Mouse (Mus musculus) thymus, adult 18-20 months (tissue): ENCODE data around the gene Babam1.

ENCODE experiments used
- DNase-seq, 2 experiments: peaks; one replicate each; pipeline ENCODE4 v3.0.0; 2022; ENCODE audit warnings: mixed read lengths in 2 of 2

The Babam1 gene

DNA sequence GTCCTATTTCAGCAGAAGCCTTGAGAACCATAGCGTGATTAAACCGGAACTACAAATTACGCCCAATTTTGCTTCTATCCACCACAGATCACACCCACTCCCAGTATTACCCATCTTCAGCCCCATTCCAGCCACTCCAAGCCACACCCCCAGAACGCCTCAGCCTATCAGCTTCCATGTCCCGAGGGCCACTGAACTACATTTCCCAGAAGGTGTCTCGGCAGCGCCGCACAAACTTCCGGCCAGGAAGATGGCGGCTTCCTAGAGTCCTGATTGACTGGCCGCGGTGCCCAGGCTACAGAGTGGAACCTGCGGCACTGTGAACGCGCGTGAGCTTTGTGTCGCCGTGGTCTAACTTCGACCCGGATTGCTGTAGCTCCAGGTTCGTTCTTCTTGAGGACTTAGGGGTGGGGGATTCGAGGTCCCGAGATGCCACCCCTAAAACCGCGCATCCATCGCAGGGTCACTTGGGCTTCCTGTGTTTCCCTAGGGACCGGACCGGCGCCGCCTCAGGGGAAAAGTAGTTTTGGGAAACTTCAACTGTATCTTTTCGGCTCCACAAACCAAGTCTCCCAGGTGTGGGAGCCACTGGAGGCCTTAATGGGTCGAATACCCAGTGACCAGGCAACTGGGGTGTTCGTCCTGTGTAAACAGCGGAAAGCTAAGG is at the start of gene Babam1:
TSS of gene Babam1 (plus strand) at position 223 of the 667 bp plus-strand sequence.
- DNase-seq: peak; percentile 83 to 87

DNA sequence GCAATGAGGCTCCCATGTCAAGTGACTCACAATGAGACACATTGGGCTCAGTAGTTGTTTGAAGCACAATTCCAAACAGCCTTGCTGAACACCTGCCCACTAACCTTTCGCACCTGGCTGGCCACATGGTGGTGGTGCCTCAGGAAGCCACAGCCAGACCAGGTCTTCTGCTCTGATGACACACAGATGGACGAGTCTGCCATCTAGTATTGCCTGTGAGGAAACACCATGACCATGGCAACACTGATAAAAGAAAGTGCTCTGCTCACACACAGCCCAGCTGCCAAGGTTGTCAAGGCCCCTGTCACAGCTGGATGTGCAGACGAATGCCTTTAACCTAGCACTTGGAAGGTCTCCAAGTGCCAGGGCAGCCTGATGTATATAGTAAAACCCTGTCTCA is 45.5 kb upstream of the Babam1 start:
- DNase-seq: no peak

DNA sequence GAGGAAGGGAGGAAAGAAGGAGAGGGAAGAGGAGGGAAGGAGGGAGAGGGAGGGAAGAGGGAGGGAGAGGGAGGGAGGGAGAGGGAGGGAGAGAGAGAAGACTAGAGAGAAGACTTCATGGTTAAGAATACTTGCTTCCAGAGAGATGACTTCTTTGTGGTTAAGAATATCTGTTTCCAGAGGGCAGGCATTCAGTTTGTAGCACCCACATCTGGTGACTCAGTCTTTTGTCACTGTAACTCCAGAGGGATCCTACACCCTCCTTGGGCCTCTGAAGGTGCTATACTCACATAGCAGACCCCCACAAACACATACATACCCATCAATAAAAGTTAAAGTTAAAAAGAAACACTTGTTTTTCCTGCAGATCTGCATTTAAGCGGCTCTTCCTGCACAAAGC is 45.1 kb upstream of the Babam1 start:
- no peak for DNase-seq

DNA sequence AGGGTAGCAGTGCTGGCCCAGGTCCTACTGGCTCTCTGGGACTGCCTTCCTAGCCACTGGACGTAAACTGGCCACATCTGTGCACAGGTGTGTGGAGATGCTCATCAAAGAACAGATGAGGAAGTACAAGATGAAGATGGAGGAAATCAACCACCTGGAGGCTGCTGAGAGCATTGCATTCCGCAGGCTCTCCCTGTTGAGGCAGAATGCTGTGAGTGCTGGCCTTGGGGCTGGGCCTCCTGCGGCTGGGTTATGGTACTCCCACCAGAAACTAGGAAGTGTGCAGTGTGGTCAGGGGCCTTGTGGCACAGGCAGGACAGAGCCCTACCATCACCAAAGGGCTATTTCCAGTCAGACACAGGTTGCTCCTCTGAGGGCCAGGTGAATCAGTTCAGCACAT is 38.6 kb upstream of the Babam1 start:
- no peak for DNase-seq

- DNase-seq: peak; percentile 86 to 92
Measured at GRCm38 (mm10) chr8:71366771-71367528, 29.7 kb upstream of the Babam1 start, which contains the start of gene Use1. Use1 (plus strand) TSS chr8:71366848.

DNA sequence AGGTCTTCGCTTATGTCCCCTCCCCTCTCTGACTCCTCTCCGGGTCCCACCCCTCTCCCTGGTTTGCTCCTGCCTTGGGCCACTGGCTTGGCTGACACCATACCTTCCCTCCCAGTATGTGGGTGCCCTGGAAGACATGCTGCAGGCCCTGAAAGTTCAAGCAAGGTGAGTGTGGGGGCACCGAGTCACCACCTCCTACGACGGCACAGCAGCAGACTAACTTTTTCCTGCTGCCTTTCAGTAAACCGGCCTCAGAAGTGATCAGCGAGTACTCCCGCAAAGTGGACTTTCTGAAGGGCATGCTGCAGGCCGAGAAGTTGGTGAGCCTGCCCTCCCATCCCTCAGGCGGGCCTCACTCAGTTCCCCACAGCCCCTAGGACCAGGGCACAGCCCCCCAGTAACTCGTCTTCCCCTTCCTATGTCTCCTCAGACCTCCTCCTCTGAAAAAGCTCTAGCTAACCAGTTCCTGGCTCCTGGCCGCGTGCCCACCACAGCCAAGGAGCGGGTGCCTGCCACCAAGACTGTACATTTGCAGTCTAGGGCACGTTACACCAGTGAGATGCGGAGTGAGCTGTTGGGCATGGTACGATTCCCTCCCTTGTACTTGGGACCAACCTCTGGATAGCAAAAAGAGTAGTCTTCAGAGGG is 29.0 kb upstream of the Babam1 start:
- no peak for DNase-seq

- DNase-seq: no peak
Measured at GRCm38 (mm10) chr8:71368366-71368765, 28.3 kb upstream of the Babam1 start.

- no peak for DNase-seq
Measured at GRCm38 (mm10) chr8:71369040-71369718, 27.5 kb upstream of the Babam1 start.

GRCm38 (mm10) chr8:71370711-71371235 is 25.9 kb upstream of the Babam1 start:
- no peak for DNase-seq

DNA sequence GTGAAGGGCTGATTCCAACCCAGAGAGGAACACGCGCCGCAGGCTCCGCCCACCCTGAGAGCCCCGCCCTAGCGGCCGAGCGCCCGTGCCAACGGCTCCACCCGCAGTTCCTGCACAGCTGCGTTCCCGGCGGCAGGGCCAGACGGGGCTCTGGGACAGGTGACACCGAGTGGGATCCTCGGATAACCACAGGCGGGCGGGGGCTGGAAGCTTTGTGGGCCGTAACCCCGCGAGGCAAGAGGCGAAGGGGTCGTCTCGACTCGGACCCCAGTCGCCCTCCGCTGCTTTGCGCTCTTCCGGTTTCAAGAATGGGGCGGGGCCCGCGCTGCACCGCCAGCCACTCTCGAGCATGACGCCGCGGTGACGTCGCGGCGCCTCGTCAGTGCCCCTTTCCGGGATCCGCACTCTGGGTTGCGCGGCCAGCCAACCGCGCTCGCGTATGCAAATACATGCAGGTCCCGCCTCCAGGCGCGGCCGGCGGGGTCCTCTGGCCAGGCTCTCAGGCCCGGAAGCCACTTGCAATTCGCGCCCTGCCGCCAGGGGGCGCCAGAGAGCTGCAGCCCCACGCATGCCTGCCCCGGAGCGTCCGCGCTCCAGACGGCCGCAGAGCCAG is 25.3 kb upstream of the Babam1 start, which contains the start of gene Ocel1:
TSS of gene Ocel1 (plus strand) at position 63 of the 613 bp plus-strand sequence.
- DNase-seq: peak; percentile 97

DNA sequence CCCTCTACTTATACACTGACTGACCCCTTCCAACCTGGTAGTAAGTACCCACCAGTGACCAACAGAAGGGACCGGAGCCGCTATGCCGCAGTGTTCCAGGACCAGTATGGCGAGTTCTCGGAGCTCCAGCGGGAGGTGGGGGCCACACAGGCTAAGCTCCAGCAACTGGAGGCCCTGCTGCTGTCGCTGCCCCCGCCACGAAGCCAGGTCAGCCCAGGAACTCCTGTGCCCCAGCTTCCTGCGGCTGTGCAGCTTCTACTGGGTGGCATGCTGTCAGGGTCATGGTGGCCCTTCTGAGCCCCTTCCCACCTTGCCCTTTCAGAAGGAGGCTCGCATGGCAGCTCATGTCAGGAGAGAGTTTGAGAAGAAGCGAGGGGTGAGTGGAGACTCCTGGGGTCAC is 24.2 kb upstream of the Babam1 start:
- DNase-seq: no peak

- no peak for DNase-seq
Measured at GRCm38 (mm10) chr8:71373000-71373399, 23.7 kb upstream of the Babam1 start.

- no peak for DNase-seq
Measured at GRCm38 (mm10) chr8:71374616-71375206, 21.9 kb upstream of the Babam1 start.

GRCm38 (mm10) chr8:71375581-71376422 is 20.9 kb upstream of the Babam1 start:
- peak in 1 of 2 experiments; percentile 56 for DNase-seq

DNA sequence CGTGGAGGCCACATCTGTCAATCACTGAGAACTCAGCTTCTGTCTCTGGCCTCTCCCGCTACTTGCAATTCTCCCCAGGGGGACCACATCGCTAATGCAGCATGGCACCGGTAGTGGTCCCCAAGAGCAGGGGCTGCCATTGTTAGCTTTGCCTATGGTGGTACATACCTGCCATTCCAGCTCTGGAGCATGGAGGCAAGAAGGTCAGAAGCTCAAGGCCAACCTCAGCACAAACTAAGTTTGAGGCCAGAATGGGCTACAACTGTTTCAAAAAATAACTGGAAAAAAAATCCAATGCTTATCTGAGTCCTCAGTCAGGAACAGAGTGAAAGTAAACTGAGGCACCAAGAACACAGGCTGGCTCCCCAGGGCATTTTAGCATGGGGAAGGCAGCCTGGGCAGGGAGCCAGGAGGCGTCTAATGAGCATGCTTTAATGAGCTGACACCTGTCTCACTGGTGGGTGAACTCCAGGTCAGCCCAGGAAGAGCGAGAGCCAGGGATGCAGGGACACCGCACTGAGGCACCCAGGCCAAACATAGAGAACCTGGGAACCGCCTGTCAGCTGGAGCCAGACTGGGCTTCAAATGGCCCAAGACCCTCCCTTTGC is 20.1 kb upstream of the Babam1 start:
- DNase-seq: no peak

DNA sequence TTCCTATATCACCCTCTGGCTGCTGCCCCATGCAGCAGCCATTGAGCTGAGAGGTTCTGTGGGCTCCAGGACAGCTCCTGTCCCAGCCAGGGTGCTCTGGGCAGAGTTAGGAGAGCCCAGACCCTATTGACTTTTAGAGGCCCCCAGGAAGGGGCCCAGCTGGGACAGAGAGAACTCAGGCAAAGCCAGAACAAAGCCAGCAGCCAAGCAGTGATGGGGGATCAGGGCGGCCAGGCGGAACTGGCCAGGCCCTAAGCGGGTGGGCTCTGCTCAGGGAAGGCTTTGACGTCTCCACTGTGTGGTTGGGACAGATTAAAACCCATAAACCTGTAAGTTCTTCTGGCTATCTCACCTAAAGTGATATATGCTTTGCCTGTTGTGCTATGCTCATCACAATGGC is 17.7 kb upstream of the Babam1 start:
- DNase-seq: no peak

GRCm38 (mm10) chr8:71379512-71380075 is 17.1 kb upstream of the Babam1 start:
- no peak for DNase-seq

DNA sequence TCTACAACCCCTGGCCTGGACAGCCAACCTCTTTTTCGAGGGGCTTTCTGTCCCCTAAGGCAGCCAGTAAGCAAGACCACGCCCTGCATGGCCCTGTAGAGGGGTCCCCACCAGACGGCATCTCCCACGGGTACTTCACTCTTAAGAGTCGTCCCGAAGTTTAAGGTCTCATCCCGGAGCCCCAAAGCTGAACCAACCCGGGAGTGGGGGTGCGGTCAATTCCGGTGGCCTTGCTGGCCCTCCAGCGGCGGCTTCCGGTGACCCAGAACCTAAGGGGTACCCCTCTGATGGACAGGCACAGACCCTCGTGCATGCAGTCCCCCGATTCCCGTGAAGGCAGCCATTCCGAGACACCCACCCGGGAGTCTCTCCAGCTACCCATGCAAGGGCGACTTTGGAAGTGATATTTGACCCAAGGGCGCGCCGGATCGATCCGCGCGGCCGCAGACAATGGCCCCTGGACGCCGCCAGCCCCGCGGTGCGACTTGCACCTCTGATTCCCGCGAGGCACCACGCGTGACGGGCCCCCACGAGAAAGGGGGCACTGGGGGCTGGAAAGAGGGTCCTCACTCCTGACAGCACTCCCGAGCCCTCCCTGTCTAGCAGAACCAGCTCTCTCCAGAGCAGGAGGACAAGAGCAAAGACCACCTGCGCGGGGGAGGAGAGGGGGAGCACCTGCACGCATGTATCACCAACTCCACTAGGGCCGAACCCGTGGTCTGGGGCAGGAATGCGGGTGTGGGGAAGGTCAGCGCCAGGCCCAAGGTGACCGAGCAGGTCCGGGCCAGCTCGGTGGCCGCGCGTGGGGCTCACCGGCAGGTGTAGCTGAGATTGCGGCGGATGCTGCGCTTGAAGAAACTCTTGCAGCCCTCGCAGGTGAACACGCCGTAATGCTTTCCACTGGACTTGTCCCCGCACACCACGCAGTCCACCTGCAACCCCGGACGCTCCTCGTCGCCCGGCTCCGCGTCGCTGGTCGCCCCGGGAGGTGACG is 16.2 kb upstream of the Babam1 start:
- no peak for DNase-seq

DNA sequence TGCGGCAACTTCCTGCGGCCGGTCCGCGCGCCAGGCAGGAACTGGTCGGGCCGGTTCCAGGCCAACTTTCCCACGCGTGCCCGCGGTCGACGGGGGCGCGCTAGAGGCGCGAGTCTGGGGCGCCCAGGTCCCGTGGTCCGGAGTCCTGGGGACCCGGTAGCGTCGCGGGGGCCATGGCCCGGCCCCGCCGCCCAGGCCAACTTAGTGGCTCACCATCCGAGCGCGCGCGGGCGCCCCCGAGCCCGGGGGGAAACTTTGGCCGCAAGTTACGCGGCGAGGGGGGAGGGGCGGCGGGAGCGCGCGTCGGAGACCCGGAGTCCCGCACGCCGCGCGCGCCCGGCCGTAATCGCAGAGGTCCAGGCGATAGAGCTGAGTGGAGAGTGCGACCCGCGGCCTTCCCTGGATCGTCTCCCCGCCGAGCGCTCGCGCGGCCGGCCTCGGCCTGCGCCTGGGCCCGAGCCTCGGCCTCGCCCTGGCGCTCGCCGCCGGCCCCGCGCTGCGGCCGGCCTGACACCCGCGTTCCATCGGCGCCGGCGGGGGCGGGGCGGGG is 15.2 kb upstream of the Babam1 start, which contains the start of gene Nr2f6:
TSS of gene Nr2f6 (minus strand) at position 540 of the 550 bp plus-strand sequence.
- peak in 1 of 2 experiments; percentile 34 for DNase-seq
